Mouse (Mus musculus) layer of hippocampus, adult 6 months (tissue): ENCODE results near the gene Cdip1. TPM values are rescaled to one million over a fixed set of nuclear protein-coding genes. Genes with fewer than 3 reads are reported as not detected.

ENCODE experiments used
- long read RNA-seq, 2 experiments: library from polyadenylated mRNA; unstranded; transcript quantifications; one replicate each; pipeline ENCODE4 v2.0.0; 2019 to 2020
- polyA plus RNA-seq: library from polyadenylated mRNA; unstranded; fragments of <200 nt; fragmentation: Nextera tagmentation; gene quantifications from 2 replicates; pipeline ENCODE4 v1.2.3, GENCODE M21; 2021

The Cdip1 gene
- polyA plus RNA-seq = 195 and 210 TPM in 2 replicates
- long read RNA-seq, experiment 1, transcript Cdip1-201 (6 exons, 3,953 nt) = major isoform, 296 of 418 reads
- long read RNA-seq, experiment 1, transcript Cdip1-203 (6 exons, 2,554 nt) = minor isoform, 52 of 418 reads
- long read RNA-seq, experiment 1, partial matches to known transcripts = 27 of 418 reads
- long read RNA-seq, experiment 1, other reads (novel, unspliced or antisense) = 43 of 418 reads
- long read RNA-seq, experiment 2, full-length matches to known transcripts = 1,818 of 1,953 reads
- long read RNA-seq, experiment 2, partial matches to known transcripts = 37 of 1,953 reads
- long read RNA-seq, experiment 2, other reads (novel, unspliced or antisense) = 98 of 1,953 reads

GRCm38 (mm10) chr16:4789810-4790559 lies at the start of gene Cdip1:
TSS of gene Cdip1 (minus strand) at chr16:4790292.

GRCm38 (mm10) chr16:4835191-4835590 lies 45.1 kb upstream of the Cdip1 start, which contains the start of gene 4930562C15Rik:
TSS of gene 4930562C15Rik (plus strand) at chr16:4835416.

GRCm38 (mm10) chr16:4725780-4726527 lies 64.1 kb downstream of the Cdip1 start, which contains the start of gene Hmox2:
TSS of gene Hmox2 (plus strand) at chr16:4726361.

GRCm38 (mm10) chr16:4718753-4719518 lies 71.2 kb downstream of the Cdip1 start, which contains the start of gene Nmral1:
TSS of gene Nmral1 (minus strand) at chr16:4719356.

Other genes with a start within 250 kb of the Cdip1 start
- 5.0 and 6.8 TPM in 2 replicates for gene Srl, start 248.5 kb downstream of the Cdip1 start, polyA plus RNA-seq
- gene Tfap4, start 230.4 kb downstream of the Cdip1 start, polyA plus RNA-seq = 0.25 and 0.33 TPM in 2 replicates
- 1.0 and 1.1 TPM in 2 replicates for gene Glis2, start 195.6 kb downstream of the Cdip1 start, polyA plus RNA-seq
- gene Pam16, start 165.3 kb downstream of the Cdip1 start, polyA plus RNA-seq = 286 and 298 TPM in 2 replicates
- gene Vasn, start 150.4 kb downstream of the Cdip1 start, polyA plus RNA-seq = 3.2 and 4.1 TPM in 2 replicates
- 71.2 and 71.7 TPM in 2 replicates for gene Dnaja3, start 150.3 kb downstream of the Cdip1 start, polyA plus RNA-seq
- 38.7 and 54.3 TPM in 2 replicates for gene Coro7, start 110.5 kb downstream of the Cdip1 start, polyA plus RNA-seq
- 24.5 and 25.1 TPM in 2 replicates for gene Nmral1, start 70.9 kb downstream of the Cdip1 start, polyA plus RNA-seq
- gene Hmox2, start 63.9 kb downstream of the Cdip1 start, polyA plus RNA-seq = 169 and 176 TPM in 2 replicates
- not detected in 2 replicates for gene 4930562C15Rik, start 45.1 kb upstream of the Cdip1 start, polyA plus RNA-seq
- 58.3 and 62.3 TPM in 2 replicates for gene Ubald1, start 90.0 kb upstream of the Cdip1 start, polyA plus RNA-seq
- gene Mgrn1, start 96.0 kb upstream of the Cdip1 start, polyA plus RNA-seq = 95.1 and 98.6 TPM in 2 replicates
- gene Nudt16l1, start 148.5 kb upstream of the Cdip1 start, polyA plus RNA-seq = 101 TPM in 2 replicates
- 13.5 and 15.8 TPM in 2 replicates for gene Anks3, start 173.9 kb upstream of the Cdip1 start, polyA plus RNA-seq
- gene Sept12, start 207.6 kb upstream of the Cdip1 start, polyA plus RNA-seq = not detected in 2 replicates
- gene Smim22, start 217.0 kb upstream of the Cdip1 start, polyA plus RNA-seq = 1.5 and 14.4 TPM in 2 replicates
- 289 and 309 TPM in 2 replicates for gene Rogdi, start 223.3 kb upstream of the Cdip1 start, polyA plus RNA-seq